ENCODE assay signal across 9 mouse cellular contexts in the genomic region with DNA sequence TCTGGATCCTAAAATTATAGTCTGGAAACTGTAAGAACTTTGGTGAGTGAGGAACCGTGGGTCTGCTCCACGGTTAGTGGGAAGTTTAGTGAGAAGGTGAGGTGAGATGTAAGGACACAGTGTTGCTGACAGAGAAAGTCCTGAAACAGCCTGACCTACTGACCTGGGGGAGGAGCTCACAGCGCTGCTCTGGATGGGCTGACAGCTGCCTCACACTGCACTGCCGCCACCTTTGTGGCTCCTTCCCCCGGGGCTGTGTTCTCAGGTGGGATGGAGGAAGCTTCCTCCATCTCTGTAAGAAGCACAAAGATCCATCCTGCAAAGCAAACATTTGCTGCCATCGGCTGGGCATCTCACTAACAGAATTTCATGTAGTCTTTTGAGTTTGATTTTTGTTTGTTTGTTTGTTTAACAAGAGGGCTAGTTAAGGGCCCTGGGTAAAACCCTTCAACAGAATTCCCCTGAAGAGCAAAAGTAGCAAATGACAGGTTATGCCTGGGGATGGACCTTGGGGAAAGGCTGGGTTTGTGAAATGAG. TPM values are rescaled to one million over a fixed set of nuclear protein-coding genes. Genes with fewer than 3 reads are reported as not detected.
DNase-seq lines count a peak whose midpoint lies in the region; ATAC-seq and TF ChIP-seq lines count a peak whose summit lies in the region.
"Had no signal": no experiment of that assay in that cellular context is flagged by ENCODE, and none has a peak within 500 bp of the region (broad histone marks: within the 10 kb centered on the region; RNA-seq: fewer than 3 reads in every experiment).

No protein-coding gene starts in this region.

- no peak overlapping the region for H3K4me3 ChIP-seq in hindbrain, embryonic 11.5 days (ENCODE audit: low read depth, low read length)
- no peak overlapping the region for H3K4me3 ChIP-seq in hindbrain, embryonic 14.5 days (replicated peaks; ENCODE audit: low read length)
- no peak overlapping the region for H3K4me3 ChIP-seq in neural tube, embryonic 12.5 days
- H3K4me3 ChIP-seq in intestine, postnatal 0 days (ENCODE audit: low read depth, low read length) = no peak overlapping the region
- H3K4me3 ChIP-seq in stomach, embryonic 16.5 days (replicated peaks; ENCODE audit: low read length) = peak overlapping the region; percentile 19; the same call in 1 of the 2 replicates

- 11% methylated on average over 6 of the region's 6 CpGs for WGBS in hindbrain, embryonic 11.5 days
- WGBS in hindbrain, embryonic 14.5 days = 17% methylated on average over 6 of the region's 6 CpGs
- WGBS in neural tube, embryonic 12.5 days = 12% methylated on average over 6 of the region's 6 CpGs
- WGBS in intestine, postnatal 0 days = 24% methylated on average over 6 of the region's 6 CpGs
- WGBS in stomach, embryonic 16.5 days = 14% methylated on average over 6 of the region's 6 CpGs

- H3K4me1 ChIP-seq in hindbrain, embryonic 11.5 days (replicated peaks; ENCODE audit: control insufficient read depth, insufficient read depth, low read length) = peaks cover 5% of the 10 kb centered on the region
- H3K4me1 ChIP-seq in hindbrain, embryonic 14.5 days (replicated peaks; ENCODE audit: control insufficient read depth, insufficient read depth, low read length) = no peaks in the 10 kb centered on the region
- peaks cover 17% of the 10 kb centered on the region for H3K4me1 ChIP-seq in neural tube, embryonic 12.5 days
- no peaks in the 10 kb centered on the region for H3K4me1 ChIP-seq in intestine, postnatal 0 days (replicated peaks; ENCODE audit: control insufficient read depth, insufficient read depth, low read length)
- 0 out of 2 replicates have a peak, but pooled peaks cover 5% of the 10 kb centered on the region for H3K4me1 ChIP-seq in stomach, embryonic 16.5 days (ENCODE audit: control insufficient read depth, insufficient read depth, low read length)

- H3K36me3 ChIP-seq in hindbrain, embryonic 11.5 days (ENCODE audit: control insufficient read depth, insufficient read depth, low read length) = no peaks in the 10 kb centered on the region
- no peaks in the 10 kb centered on the region for H3K36me3 ChIP-seq in hindbrain, embryonic 14.5 days (replicated peaks; ENCODE audit: control insufficient read depth, insufficient read depth)
- H3K36me3 ChIP-seq in neural tube, embryonic 12.5 days = no peaks in the 10 kb centered on the region
- no peaks in the 10 kb centered on the region for H3K36me3 ChIP-seq in intestine, postnatal 0 days (ENCODE audit: control insufficient read depth, insufficient read depth)
- H3K36me3 ChIP-seq in stomach, embryonic 16.5 days (ENCODE audit: control insufficient read depth, insufficient read depth, low read length) = no peaks in the 10 kb centered on the region

- DNase-seq in hindbrain, embryonic 11.5 days (ENCODE audit: low spot score) = peak; percentile 38
- DNase-seq in hindbrain, embryonic 14.5 days (ENCODE audit: low spot score) = no peak
- DNase-seq in neural tube, embryonic 10.5 days (ENCODE audit: extremely low spot score, low spot score) = no peak
- DNase-seq in thymus, postnatal 36 days = no peak
- DNase-seq in right cerebral cortex, postnatal 25 days = no peak
- DNase-seq: lung, adult 2 months had no signal

- no peak for TF ChIP-seq CTCF in intestine, postnatal 0 days (IDR thresholded peaks at IDR 0.05; ENCODE audit: low read depth)

- H3K27ac ChIP-seq in hindbrain, embryonic 11.5 days (ENCODE audit: low read depth, low read length) = no peak overlapping the region
- H3K27ac ChIP-seq in hindbrain, embryonic 14.5 days = no peak overlapping the region
- no peak overlapping the region for H3K27ac ChIP-seq in neural tube, embryonic 12.5 days
- H3K27ac ChIP-seq in intestine, postnatal 0 days (ENCODE audit: low read depth, low read length) = no peak overlapping the region
- H3K27ac ChIP-seq in stomach, embryonic 16.5 days (ENCODE audit: low read length) = no peak overlapping the region

- no peaks in the 10 kb centered on the region for H3K27me3 ChIP-seq in hindbrain, embryonic 11.5 days (ENCODE audit: control insufficient read depth, insufficient read depth, low read length)
- no peaks in the 10 kb centered on the region for H3K27me3 ChIP-seq in hindbrain, embryonic 14.5 days (ENCODE audit: control insufficient read depth, insufficient read depth, low read length)
- no peaks in the 10 kb centered on the region for H3K27me3 ChIP-seq in neural tube, embryonic 12.5 days (replicated peaks)
- no peaks in the 10 kb centered on the region for H3K27me3 ChIP-seq in intestine, postnatal 0 days (replicated peaks; ENCODE audit: control insufficient read depth, insufficient read depth, low read length)
- H3K27me3 ChIP-seq in stomach, embryonic 16.5 days (ENCODE audit: control insufficient read depth, insufficient read depth, low read length) = no peaks in the 10 kb centered on the region

- no peaks in the 10 kb centered on the region for H3K9me3 ChIP-seq in hindbrain, embryonic 11.5 days (ENCODE audit: control insufficient read depth, low read length)
- H3K9me3 ChIP-seq in hindbrain, embryonic 14.5 days (ENCODE audit: control insufficient read depth, low read length) = no peaks in the 10 kb centered on the region
- no peaks in the 10 kb centered on the region for H3K9me3 ChIP-seq in neural tube, embryonic 12.5 days
- no peaks in the 10 kb centered on the region for H3K9me3 ChIP-seq in intestine, postnatal 0 days (ENCODE audit: control insufficient read depth)
- no peaks in the 10 kb centered on the region for H3K9me3 ChIP-seq in stomach, embryonic 16.5 days (replicated peaks; ENCODE audit: control insufficient read depth, low read length)

- peak overlapping the region; percentile 33; the same call in 1 of the 2 replicates for H3K4me2 ChIP-seq in hindbrain, embryonic 11.5 days (replicated peaks; ENCODE audit: low read depth, low read length)
- no peak overlapping the region for H3K4me2 ChIP-seq in hindbrain, embryonic 14.5 days (replicated peaks)
- peak overlapping the region; percentile 51; the same call in 1 of the 2 replicates for H3K4me2 ChIP-seq in neural tube, embryonic 12.5 days (replicated peaks)
- H3K4me2 ChIP-seq in intestine, postnatal 0 days (replicated peaks; ENCODE audit: low read depth) = peak overlapping the region; percentile 46
- peak overlapping the region; percentile 51 for H3K4me2 ChIP-seq in stomach, embryonic 16.5 days (ENCODE audit: low read depth, low read length)

- H3K9ac ChIP-seq in hindbrain, embryonic 11.5 days (ENCODE audit: low read depth, low read length) = no peak overlapping the region; the same call in 1 of the 2 replicates
- no peak overlapping the region for H3K9ac ChIP-seq in hindbrain, embryonic 14.5 days
- H3K9ac ChIP-seq in neural tube, embryonic 12.5 days = no peak overlapping the region
- H3K9ac ChIP-seq in intestine, postnatal 0 days (ENCODE audit: low read depth, low read length) = no peak overlapping the region
- H3K9ac ChIP-seq in stomach, embryonic 16.5 days (ENCODE audit: low read length) = peak overlapping the region; percentile 55; the same call in 1 of the 2 replicates

- ATAC-seq in hindbrain, embryonic 11.5 days (ENCODE audit: low FRiP score) = peak; percentile 49; the same call in 1 of the 2 replicates
- no peak for ATAC-seq in hindbrain, embryonic 14.5 days (ENCODE audit: low FRiP score)
- no peak for ATAC-seq in neural tube, embryonic 12.5 days (ENCODE audit: low FRiP score, low read depth)
- ATAC-seq in intestine, postnatal 0 days = no peak
- no peak for ATAC-seq in stomach, embryonic 16.5 days (ENCODE audit: insufficient read depth, low FRiP score)

RNA-seq across cellular contexts. Expression of gene Cldn11, which starts 58.8 kb away (rescaled TPM):
- 7.7 and 8.8 TPM in 2 replicates for polyA plus RNA-seq in hindbrain, embryonic 11.5 days (2014; fragmentation: Nextera tagmentation; extraction: Ambion mirVana)
- 40.3 and 44.9 TPM in 2 replicates for polyA plus RNA-seq in hindbrain, embryonic 14.5 days (2014; fragmentation: Nextera tagmentation; extraction: Ambion mirVana)
- 40.2 TPM in 2 replicates for polyA plus RNA-seq in neural tube, embryonic 12.5 days (2016; fragmentation: Nextera tagmentation; extraction: Ambion mirVana)
- 0.92 and 1.1 TPM in 2 replicates for polyA plus RNA-seq in intestine, postnatal 0 days (2015; fragmentation: Nextera tagmentation; extraction: Ambion mirVana)
- 3.3 and 4.2 TPM in 2 replicates for polyA plus RNA-seq in stomach, embryonic 16.5 days (2015; fragmentation: Nextera tagmentation; extraction: Ambion mirVana)
